Mouse (Mus musculus): ENCODE data around the gene Srxn1.
A peak's percentile ranks its signal among the peaks of the same experiment; 100 is the strongest.
"Not testable (repeated sequence)": the region's sequence is repeated elsewhere in the genome, so short reads cannot be mapped to it uniquely, and the experiment has no call there.

Gene Srxn1

DNA sequence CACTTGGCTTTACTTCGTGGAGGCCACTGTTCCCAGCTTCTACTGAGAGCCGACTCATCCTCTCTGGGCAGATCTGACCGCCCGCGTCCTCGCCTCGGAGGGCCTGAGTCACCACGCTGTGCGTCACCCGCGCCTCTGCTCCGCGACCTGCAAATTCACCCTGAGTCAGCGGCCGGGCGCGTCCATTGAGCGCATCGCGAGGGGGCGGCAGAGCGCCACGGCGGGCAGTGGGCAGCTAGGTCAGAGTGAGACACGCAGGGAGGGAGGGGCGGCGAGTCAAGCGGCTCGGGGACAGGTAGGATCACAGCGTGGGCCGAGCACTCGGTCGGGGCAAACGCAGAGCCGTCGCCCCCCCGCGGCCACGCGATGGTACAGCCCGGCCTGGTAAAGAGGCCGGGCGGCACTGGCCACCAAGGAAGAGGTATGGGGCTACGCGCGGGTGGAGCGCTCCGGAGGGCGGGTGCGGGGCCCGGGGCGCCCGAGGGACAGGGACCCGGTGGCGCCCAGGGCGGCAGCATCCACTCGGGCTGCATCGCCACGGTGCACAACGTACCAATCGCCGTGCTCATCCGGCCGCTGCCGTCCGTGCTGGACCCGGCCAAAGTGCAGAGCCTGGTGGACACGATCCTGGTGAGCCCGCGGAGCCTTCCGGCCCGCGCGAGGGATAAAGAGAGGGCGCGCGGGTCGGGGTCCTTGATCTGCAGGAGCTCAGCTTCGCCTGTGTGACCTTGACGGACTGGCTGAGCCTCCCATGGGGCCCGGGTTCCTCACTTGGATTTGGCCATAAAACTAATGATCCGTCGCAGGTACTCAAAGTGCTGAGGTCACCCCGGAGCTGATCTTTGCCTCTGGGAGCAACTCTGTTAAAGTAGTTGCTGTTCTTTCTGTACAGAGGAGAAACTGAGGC, at the start of gene Srxn1:
TSS of gene Srxn1 (plus strand) at position 199 of the 907 bp plus-strand sequence.
- DNase-seq, result peak; percentile 62

DNA sequence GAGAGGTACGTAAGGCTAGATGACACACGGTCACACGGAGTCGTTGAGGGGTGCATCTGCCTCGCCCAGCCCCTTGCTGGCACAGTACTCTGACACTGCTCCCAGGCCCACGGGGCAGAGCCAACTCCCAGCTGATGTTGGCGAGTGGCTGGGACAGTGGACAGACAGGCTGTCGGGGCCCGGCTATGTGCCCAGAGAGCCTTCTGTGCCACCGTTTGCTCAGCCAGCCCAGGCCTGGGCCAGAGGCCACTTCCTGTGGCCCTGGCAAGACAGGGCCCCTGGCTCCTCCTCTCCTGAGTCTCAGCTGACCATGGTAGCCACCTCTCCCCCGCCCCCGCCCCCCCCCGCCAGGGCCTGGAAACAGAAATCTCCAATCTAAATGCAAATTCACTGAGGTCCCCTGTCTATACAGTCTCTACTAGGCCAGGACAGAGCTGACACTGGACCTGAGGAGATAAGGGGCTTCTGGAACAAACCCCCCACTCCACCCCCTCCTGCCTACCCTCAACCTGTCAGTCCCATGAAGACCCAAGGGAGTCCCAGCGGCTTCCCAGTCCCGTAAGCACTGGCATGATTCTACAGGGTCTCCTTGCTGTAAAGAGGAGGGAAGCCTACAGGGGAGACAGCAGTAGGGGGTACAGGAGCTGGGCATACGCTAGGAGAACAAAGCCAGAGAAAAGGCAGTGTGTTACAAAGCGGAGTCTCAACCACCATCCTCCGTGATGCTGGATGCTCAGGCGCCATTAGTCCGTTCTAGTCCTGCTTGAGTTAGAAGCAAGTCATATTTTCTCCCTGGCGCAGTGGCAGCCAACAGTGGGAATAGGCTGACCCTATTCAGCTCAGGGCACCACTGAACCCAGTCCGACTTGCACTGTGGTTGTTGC, 48.7 kb upstream of the Srxn1 start:
- no peak for DNase-seq

DNA sequence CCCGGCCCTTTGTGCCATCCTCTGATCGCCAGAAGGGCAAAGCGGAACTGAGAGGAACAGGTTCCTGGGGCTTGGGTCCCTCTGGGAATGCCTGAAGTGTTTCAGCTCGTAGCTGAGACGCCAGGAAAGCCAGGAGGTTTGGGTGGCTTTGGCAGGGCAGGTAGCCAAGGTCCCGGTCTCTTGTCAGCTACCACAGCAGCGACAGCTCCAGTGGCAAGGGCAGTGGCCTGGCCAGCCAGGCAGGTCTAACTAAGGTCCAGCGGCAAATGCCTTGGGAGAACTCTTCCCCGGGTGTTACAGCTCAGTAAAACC, 48.1 kb upstream of the Srxn1 start:
- no peak for DNase-seq

DNA sequence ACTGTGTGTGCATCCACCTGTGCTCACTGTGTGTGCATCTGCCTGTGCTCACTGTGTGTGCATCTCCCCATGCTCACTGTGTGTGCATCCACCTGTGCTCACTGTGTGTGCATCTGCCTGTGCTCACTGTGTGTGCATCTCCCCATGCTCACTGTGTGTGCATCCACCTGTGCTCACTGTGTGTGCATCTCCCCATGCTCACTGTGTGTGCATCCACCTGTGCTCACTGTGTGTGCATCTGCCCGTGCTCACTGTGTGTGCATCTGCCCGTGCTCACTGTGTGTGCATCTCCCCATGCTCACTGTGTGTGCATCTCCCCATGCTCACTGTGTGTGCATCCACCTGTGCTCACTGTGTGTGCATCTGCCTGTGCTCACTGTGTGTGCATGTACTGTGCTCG, 42.5 kb upstream of the Srxn1 start:
- DNase-seq, result not testable (repeated sequence)

- DNase-seq, result no peak
These were observed 36.5 kb upstream of the Srxn1 start for GRCm38 (mm10) chr2:152068660-152069433.

GRCm38 (mm10) chr2:152069434-152069786, 35.9 kb upstream of the Srxn1 start:
- no peak for DNase-seq

GRCm38 (mm10) chr2:152069941-152070340, 35.4 kb upstream of the Srxn1 start:
- DNase-seq, result no peak

GRCm38 (mm10) chr2:152074521-152074920, 30.8 kb upstream of the Srxn1 start:
- DNase-seq, result no peak

GRCm38 (mm10) chr2:152075294-152075889, 29.9 kb upstream of the Srxn1 start:
- no peak for DNase-seq

DNA sequence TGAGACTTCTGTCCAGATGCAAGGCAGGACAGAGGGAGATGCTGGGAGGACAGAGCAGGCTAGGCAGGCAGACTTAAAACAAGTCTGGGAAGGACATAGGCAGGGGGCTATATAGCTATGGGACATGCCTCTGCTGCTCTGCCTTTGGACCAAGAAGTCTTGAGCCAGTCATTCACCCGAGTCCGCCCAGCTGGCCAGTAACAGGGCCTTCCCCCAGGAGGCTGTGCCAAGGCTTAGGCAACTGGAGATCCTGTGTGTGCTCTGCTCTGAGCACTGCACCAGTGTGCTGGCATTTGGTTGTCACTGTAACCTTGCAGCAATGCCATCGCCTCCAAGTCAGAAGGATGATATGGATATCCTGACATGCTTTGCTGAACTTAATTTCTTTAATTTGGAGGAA, 28.0 kb upstream of the Srxn1 start:
- DNase-seq, result no peak

- no peak for DNase-seq
These were observed 24.4 kb upstream of the Srxn1 start, which contains the start of gene Scrt2 for GRCm38 (mm10) chr2:152080685-152081541. TSS of gene Scrt2 (plus strand) at chr2:152081529.

DNA sequence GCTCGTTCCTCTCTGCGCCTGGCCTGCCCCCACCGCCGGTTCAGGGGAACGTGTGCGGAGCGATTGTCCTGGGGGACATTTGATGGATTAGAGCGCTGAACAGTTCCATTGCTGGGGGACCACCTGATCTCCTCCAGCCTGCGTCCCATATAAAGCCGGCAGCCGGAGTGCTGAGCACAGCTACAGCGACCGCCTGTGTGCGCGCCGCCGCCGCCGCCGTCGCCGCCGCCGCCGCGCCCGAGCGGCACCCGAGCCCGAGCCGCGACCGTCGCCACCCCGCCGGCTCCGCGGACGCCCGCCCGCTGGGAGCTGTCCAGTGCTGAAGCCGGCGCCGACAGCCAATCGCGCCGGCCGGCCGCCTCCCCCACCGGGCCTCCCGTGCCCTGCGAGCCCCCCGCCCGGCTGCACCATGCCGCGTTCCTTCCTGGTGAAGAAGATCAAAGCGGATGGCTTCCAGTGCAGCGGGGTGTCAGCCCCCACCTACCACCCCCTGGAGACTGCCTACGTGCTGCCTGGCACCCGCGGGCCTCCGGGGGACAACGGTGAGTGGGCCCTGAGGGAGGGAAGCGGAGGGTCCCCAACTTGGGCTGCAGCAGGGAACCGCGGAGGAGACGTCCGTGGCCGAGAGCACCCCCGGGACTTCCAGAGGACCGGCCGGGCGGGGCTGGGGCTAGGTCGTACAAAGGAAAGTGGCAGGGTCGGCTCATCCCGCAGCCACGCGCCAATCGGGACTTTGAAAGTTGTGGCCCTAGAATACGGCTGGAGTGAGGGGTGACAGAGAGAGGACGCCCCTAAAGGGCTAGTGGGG, 23.5 kb upstream of the Srxn1 start:
- DNase-seq, result peak; percentile 92

GRCm38 (mm10) chr2:152082456-152083285, 22.6 kb upstream of the Srxn1 start:
- DNase-seq, result no peak

- DNase-seq, result no peak
These were observed 21.9 kb upstream of the Srxn1 start for GRCm38 (mm10) chr2:152083411-152083810.

- DNase-seq, result no peak
These were observed 21.0 kb upstream of the Srxn1 start for GRCm38 (mm10) chr2:152084298-152084697.

GRCm38 (mm10) chr2:152085414-152085813, 19.9 kb upstream of the Srxn1 start:
- no peak for DNase-seq

- DNase-seq, result no peak
These were observed 18.9 kb upstream of the Srxn1 start for GRCm38 (mm10) chr2:152086451-152086850.

GRCm38 (mm10) chr2:152087111-152087510, 18.2 kb upstream of the Srxn1 start:
- DNase-seq, result no peak

- DNase-seq, result peak; percentile 66
These were observed 16.2 kb upstream of the Srxn1 start for GRCm38 (mm10) chr2:152089078-152089477.

- no peak for DNase-seq
These were observed 15.7 kb upstream of the Srxn1 start for GRCm38 (mm10) chr2:152089581-152089980.
